Mouse (Mus musculus): ENCODE measurements around the gene Slc25a39. TPM values are rescaled to one million over a fixed set of nuclear protein-coding genes. Genes with fewer than 3 reads are reported as not detected.

Slc25a39 gene
- polyA plus RNA-seq, 1 experiment: 124 TPM

DNA sequence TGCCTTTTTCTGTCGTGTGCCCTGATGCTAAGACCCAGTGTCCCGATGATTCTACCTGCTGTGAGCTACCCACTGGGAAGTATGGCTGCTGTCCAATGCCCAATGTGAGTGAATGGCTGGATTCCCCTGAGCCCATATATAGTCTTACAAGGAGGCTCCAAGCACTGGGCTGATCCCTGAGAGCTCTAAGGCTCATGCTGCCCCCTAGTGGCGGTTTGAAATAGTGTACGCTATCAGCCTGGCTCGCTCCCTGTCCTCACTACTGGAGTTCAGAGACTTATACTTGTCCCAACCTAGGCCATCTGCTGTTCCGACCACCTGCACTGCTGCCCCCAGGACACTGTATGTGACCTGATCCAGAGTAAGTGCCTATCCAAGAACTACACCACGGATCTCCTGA is 26.7 kb upstream of the Slc25a39 start:
- TF ChIP-seq CTCF (IDR thresholded peaks at IDR 0.05; ENCODE audit: borderline replicate concordance, insufficient read depth, low read depth, low read length) (peak; percentile 86), POLR2A (IDR thresholded peaks at IDR 0.05; ENCODE audit: borderline replicate concordance, insufficient read depth, low read length) (no peak)
- Histone ChIP-seq H3K4me3 (replicated peaks; ENCODE audit: insufficient read depth, low read depth, low read length) (no peak overlapping the region), H3K4me1 (ENCODE audit: control insufficient read depth, insufficient read depth, low read length) (peaks cover 55% of the 10 kb centered on the region), H3K27me3 (ENCODE audit: control insufficient read depth, insufficient read depth, low read length) (no peaks in the 10 kb centered on the region), H3K27ac (ENCODE audit: insufficient read depth, low read length) (no peak overlapping the region)
- 3% methylated on average over 7 of the region's 7 CpGs for WGBS
- DNase-seq: peak; percentile 86 to 91

DNA sequence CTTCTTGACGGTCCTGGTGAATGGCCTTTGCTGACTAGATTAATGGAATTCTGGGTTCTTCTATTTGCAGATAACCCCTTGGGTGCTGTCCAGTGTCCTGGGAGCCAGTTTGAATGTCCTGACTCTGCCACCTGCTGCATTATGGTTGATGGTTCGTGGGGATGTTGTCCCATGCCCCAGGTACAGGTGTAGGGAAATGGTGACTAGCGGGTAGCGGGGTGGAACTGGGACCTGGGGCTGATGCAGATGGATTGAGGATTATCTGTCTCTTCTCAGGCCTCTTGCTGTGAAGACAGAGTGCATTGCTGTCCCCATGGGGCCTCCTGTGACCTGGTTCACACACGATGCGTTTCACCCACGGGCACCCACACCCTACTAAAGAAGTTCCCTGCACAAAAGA is 26.1 kb upstream of the Slc25a39 start:
- Histone ChIP-seq H3K4me3 (replicated peaks; ENCODE audit: insufficient read depth, low read depth, low read length) (no peak overlapping the region), H3K27me3 (ENCODE audit: control insufficient read depth, insufficient read depth, low read length) (no peaks in the 10 kb centered on the region), H3K27ac (ENCODE audit: insufficient read depth, low read length) (no peak overlapping the region), H3K4me1 (ENCODE audit: control insufficient read depth, insufficient read depth, low read length) (peaks cover 50% of the 10 kb centered on the region)
- WGBS: 57% methylated on average over 7 of the region's 7 CpGs
- no peak for DNase-seq
- no peak for TF ChIP-seq POLR2A (IDR thresholded peaks at IDR 0.05; ENCODE audit: borderline replicate concordance, insufficient read depth, low read length)
- TF ChIP-seq CTCF (IDR thresholded peaks at IDR 0.05; ENCODE audit: borderline replicate concordance, insufficient read depth, low read depth, low read length): no peak

DNA sequence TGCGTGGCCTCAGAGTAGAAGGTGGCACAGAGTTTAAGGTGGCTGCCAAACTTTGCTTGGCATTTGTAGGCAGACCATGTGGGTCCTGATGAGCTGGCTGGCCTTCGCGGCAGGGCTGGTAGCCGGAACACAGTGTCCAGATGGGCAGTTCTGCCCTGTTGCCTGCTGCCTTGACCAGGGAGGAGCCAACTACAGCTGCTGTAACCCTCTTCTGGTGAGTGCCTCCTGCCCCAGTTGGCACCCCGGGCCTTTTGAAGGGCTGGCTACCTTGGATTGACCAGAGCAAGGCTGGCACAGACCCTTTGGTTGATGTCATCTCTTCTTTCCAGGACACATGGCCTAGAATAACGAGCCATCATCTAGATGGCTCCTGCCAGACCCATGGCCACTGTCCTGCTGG is 25.1 kb upstream of the Slc25a39 start:
- peak overlapping the region; percentile 16 for H3K27ac ChIP-seq (ENCODE audit: insufficient read depth, low read length)
- H3K4me1 ChIP-seq (ENCODE audit: control insufficient read depth, insufficient read depth, low read length): peaks cover 41% of the 10 kb centered on the region
- TF ChIP-seq CTCF (IDR thresholded peaks at IDR 0.05; ENCODE audit: borderline replicate concordance, insufficient read depth, low read depth, low read length): no peak
- no peak for TF ChIP-seq POLR2A (IDR thresholded peaks at IDR 0.05; ENCODE audit: borderline replicate concordance, insufficient read depth, low read length)
- peak; percentile 78 to 87 for DNase-seq
- no peaks in the 10 kb centered on the region for H3K27me3 ChIP-seq (ENCODE audit: control insufficient read depth, insufficient read depth, low read length)
- no peak overlapping the region for H3K4me3 ChIP-seq (replicated peaks; ENCODE audit: insufficient read depth, low read depth, low read length)
- WGBS: 7% methylated on average over 6 of the region's 6 CpGs

DNA sequence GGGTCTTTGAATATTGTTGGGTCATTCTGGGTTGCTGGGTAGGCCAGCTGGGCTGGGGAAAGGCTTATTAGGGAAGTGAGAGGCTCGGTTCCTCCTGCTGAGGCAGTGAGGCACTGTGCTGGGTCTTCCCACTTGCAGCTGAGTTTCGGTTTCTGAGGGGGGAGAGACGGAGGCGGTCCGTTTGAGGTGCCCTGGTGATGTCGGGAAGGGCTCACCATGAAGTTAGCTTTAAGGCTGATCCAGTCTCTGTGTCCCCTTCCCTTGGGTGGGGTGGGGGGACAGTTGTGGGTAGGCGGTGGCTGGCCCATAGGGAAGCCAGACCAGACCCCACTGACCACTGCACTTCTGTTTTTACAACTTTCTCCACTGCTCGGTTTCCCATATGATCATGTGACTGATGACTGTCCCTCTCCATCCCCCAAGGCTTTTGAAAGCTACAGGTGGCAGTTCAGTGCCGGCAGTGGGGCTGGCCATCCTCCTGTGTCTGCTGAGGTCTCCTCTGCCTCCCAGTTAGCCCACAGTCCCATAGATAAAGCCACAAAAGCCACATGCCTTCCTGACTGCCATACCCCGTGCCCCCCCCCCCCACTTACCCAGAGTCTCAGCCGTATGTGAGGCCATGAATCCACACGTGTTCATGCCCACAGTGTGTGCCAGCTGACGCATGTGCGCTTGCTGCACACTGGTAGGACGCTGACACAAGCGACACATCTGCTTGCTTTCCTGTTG is 24.5 kb upstream of the Slc25a39 start:
- WGBS: 22% methylated on average over 16 of the region's 16 CpGs
- Histone ChIP-seq H3K27me3 (ENCODE audit: control insufficient read depth, insufficient read depth, low read length) (no peaks in the 10 kb centered on the region), H3K4me3 (replicated peaks; ENCODE audit: insufficient read depth, low read depth, low read length) (no peak overlapping the region), H3K27ac (ENCODE audit: insufficient read depth, low read length) (peak overlapping the region; percentile 16; the same call in 1 of the 2 replicates), H3K4me1 (ENCODE audit: control insufficient read depth, insufficient read depth, low read length) (peaks cover 41% of the 10 kb centered on the region)
- TF ChIP-seq CTCF (IDR thresholded peaks at IDR 0.05; ENCODE audit: borderline replicate concordance, insufficient read depth, low read depth, low read length) (no peak), POLR2A (IDR thresholded peaks at IDR 0.05; ENCODE audit: borderline replicate concordance, insufficient read depth, low read length) (no peak)
- no peak for DNase-seq

DNA sequence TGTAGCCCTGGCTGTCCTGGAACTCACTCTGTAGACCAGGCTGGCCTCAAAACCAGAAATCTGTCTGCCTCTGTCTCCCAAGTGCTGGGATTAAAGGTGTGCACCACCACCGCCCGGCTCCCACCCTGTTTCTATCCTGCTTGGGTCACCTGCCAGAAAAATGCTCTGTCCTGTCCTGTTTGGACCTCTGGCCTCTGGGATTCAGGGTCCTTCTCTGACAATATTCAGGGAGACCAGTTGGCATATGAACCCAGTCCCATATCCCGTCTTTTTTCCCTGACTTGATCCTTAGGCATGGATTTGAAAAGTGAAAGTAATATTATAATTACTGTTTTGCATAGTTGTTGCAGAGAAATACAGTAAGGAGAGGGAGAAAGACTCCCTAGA is 24.0 kb upstream of the Slc25a39 start:
- Histone ChIP-seq H3K4me1 (ENCODE audit: control insufficient read depth, insufficient read depth, low read length) (peaks cover 41% of the 10 kb centered on the region), H3K27ac (ENCODE audit: insufficient read depth, low read length) (no peak overlapping the region), H3K27me3 (ENCODE audit: control insufficient read depth, insufficient read depth, low read length) (no peaks in the 10 kb centered on the region), H3K4me3 (replicated peaks; ENCODE audit: insufficient read depth, low read depth, low read length) (no peak overlapping the region)
- no peak for TF ChIP-seq POLR2A (IDR thresholded peaks at IDR 0.05; ENCODE audit: borderline replicate concordance, insufficient read depth, low read length)
- no peak for TF ChIP-seq CTCF (IDR thresholded peaks at IDR 0.05; ENCODE audit: borderline replicate concordance, insufficient read depth, low read depth, low read length)
- DNase-seq: no peak
- WGBS: 75% methylated on average over 3 of the region's 3 CpGs

DNA sequence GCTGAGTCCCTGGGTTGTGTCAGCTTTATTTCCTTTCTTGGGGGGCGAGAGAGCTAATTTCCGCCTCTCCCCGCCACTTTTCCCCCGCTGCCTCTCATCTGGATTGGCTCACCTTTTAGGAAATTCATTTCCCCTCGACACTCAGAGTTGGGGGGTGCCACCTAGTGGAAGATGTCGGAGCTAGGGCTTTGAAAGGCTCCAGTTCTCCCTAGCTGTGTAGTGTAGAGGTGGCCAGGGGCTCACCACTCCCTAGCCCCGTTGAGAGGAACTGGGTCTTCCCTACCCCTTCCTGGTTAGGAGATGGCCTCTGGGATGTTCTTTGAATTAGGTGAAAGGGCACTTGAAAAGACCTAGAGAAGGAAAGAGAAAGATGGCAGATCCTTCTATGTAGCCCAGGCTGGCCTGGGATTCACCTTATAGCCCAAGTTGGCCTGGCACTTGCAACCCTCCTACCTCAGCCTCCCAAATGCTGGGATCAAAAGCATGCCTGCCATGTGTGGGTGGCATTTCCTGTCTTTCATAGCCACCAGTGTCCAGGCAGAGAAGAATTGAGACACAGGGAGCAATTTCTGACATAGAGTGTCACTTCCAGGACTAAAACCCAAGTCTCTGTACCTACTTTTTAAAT is 23.4 kb upstream of the Slc25a39 start:
- Histone ChIP-seq H3K27ac (ENCODE audit: insufficient read depth, low read length) (no peak overlapping the region), H3K4me3 (replicated peaks; ENCODE audit: insufficient read depth, low read depth, low read length) (peak overlapping the region; percentile 76), H3K27me3 (ENCODE audit: control insufficient read depth, insufficient read depth, low read length) (no peaks in the 10 kb centered on the region), H3K4me1 (ENCODE audit: control insufficient read depth, insufficient read depth, low read length) (peaks cover 39% of the 10 kb centered on the region)
- DNase-seq: peak; percentile 81 to 87
- WGBS: 2% methylated on average over 7 of the region's 7 CpGs
- TF ChIP-seq POLR2A (IDR thresholded peaks at IDR 0.05; ENCODE audit: borderline replicate concordance, insufficient read depth, low read length) (no peak), CTCF (IDR thresholded peaks at IDR 0.05; ENCODE audit: borderline replicate concordance, insufficient read depth, low read depth, low read length) (peak; percentile 75)

DNA sequence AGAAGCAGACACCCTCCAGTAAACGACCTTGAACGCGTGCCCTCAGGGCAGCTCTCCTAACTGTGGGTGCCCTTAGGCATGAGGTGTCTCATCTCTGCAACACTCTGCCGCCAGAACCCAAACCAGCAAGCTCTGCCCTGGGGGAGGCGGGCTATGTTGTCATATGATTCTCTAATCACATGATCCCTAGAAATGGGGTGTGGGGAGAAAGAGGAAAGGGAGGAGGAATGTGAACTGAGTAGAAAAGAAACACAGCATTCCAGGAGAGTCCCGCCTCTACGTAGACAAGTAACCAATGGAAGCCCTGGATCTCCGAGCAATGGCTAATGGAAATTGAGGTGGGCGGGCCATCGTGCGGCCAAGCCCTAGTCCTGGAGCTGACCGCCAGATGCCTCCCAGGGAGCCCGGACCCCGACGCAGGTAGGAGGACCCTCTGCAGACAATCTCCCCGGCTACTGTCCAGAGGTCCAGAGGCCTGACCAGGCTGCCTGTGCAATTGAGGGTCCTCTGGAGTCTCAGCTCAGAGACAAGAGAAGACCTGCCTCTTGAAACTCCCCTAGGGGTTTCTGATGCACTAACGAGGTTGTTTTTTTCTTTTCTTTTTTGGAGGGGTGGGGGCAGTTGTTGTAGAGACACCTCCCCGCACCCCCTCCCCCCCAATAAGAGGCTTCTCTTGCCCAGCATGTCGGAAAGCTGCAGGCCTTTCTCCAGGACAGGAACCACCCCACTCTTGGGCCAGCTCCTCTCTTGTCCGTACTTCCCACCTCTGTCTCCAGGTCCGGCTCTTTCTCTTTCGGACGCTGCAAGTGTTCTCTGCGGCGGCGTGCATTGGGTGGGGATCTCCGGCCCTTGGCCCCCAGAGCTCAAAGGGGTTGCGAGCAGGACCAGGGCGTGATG is 22.6 kb upstream of the Slc25a39 start, which contains the start of gene Grn:
Grn (plus strand) TSS at position 195 of the 897 bp plus-strand sequence.
- WGBS: 0% methylated on average over 29 of the region's 29 CpGs
- TF ChIP-seq CTCF (IDR thresholded peaks at IDR 0.05; ENCODE audit: borderline replicate concordance, insufficient read depth, low read depth, low read length): no peak
- peak; percentile 82 for TF ChIP-seq POLR2A (IDR thresholded peaks at IDR 0.05; ENCODE audit: borderline replicate concordance, insufficient read depth, low read length)
- peak; percentile 90 to 97 for DNase-seq
- Histone ChIP-seq H3K4me3 (replicated peaks; ENCODE audit: insufficient read depth, low read depth, low read length) (peak within 1 kb of the TSS; percentile 76), H3K27me3 (ENCODE audit: control insufficient read depth, insufficient read depth, low read length) (no peaks in the 10 kb centered on the region), H3K27ac (ENCODE audit: insufficient read depth, low read length) (peak within 1 kb of the TSS; percentile 43), H3K4me1 (ENCODE audit: control insufficient read depth, insufficient read depth, low read length) (peaks cover 34% of the 10 kb centered on the region)
